Mouse (Mus musculus): ENCODE measurements around the gene Plet1.
A peak's percentile ranks its signal among the peaks of the same experiment; 100 is the strongest.

GRCm38 (mm10) chr9:50476651-50477050, 17.7 kb upstream of the Plet1 start:
- TF ChIP-seq POLR2A (IDR thresholded peaks at IDR 0.05; ENCODE audit: insufficient read length, low read depth) (no peak), POLR2AphosphoS2 (IDR thresholded peaks at IDR 0.05; ENCODE audit: insufficient read length, low read depth) (no peak), MAX (IDR thresholded peaks at IDR 0.05; ENCODE audit: low read depth) (no peak), MYOD1 (IDR thresholded peaks at IDR 0.05; ENCODE audit: control insufficient read depth in 1 of 3, insufficient read length in 2 of 3, low read depth in 2 of 3) (no peak), TCF3 (IDR thresholded peaks at IDR 0.05; ENCODE audit: insufficient read length, low read depth) (no peak), CEBPB (IDR thresholded peaks at IDR 0.05; ENCODE audit: insufficient read depth, poor library complexity, severe bottlenecking) (peak; percentile 89; the same call in 1 of the 2 replicates), USF1 (IDR thresholded peaks at IDR 0.05; ENCODE audit: low read depth) (no peak), TCF12 (IDR thresholded peaks at IDR 0.05; ENCODE audit: insufficient read depth, poor library complexity, severe bottlenecking) (no peak), E2F4 (IDR thresholded peaks at IDR 0.05; ENCODE audit: insufficient read depth) (no peak)

All from myocyte (in vitro differentiated cells).